Mouse (Mus musculus): ENCODE measurements around the gene Cog8.
A peak's percentile ranks its signal among the peaks of the same experiment; 100 is the strongest.

The Cog8 gene

GRCm38 (mm10) chr8:107056076-107056972, at the start of gene Cog8, which contains the start of gene Nip7:
TSS of gene Cog8 (minus strand) at chr8:107056689.
TSS of gene Nip7 (plus strand) at chr8:107056877.
- peak; percentile 95 for DNase-seq (ENCODE audit: low read depth, low spot score)

DNA sequence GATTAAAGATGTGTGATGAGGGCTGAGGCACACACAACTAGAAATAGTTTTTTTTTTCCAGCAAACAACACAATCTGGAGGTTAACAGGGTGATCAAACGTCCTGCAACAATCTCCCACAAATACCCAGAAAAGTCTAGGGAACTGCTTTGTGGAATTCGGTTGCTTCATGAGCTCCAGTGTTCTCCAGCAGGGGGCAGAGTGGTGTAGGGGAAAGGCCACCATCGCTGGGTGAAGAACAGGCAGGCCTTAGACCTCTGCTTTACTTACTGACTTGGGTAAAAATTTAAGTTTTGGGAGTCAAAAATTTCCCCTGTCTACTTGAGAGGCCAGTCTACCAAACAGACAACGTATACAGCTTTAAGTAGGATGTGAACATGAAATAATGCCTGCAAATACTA, 48.1 kb upstream of the Cog8 start:
- DNase-seq (ENCODE audit: low read depth, low spot score) = peak; percentile 68

DNA sequence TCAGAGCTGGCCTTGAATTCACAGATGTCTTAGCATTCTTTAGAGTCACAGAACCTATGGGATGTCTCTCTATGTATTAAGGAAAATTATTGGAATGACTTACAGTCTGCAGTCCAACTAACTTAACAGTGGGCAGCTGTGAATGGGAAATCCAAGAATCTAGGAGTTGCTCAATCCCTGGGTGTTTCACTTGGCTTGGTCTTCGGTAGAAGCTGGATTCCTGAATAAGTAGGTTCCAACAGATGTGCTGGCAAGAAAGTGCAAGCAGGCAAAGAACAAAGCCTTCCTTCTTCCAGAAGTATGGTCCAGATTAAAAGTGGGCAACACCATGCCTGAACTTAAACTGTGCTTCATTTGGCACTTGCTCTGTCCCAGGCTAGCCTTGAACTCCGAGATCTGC, 44.1 kb upstream of the Cog8 start:
- DNase-seq (ENCODE audit: low read depth, low spot score) = no peak

DNA sequence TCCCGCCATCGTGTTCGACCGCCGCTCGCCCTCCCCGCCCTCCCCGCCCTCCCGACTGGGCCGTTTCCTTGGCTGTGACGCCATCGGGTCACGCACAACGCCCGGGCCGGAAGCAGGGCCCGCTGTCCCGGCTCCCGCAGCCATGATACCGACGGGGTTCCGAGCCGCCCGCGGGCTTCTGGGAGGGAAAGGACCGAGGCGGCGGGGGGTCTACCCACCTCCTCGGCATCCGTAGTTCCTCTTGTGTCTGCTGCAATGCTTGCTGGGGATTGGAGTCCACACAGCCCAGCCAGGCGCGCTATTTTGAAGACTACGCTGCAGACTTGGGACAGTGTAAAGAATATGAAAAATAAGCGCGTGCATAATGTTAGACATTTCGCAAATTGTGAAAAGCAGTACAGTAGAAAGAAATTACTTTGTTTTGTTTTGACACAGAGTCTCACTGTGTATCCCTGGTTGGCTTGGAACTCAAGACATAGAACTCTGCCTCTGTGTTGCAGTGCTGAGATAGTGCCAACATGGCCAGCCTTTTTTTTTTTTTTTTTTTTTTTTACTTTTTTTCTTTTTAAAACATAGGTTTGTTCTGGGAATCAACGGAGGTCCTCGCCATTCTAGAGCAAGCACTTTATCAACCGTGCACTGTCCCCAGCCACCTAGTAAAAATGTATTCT, 40.0 kb upstream of the Cog8 start, which contains the start of gene Terf2:
Terf2 (minus strand) TSS at position 182 of the 671 bp plus-strand sequence.
- DNase-seq (ENCODE audit: low read depth, low spot score) = peak; percentile 86

- no peak for DNase-seq (ENCODE audit: low read depth, low spot score)
Observed at GRCm38 (mm10) chr8:107095717-107096365, 39.4 kb upstream of the Cog8 start.

DNA sequence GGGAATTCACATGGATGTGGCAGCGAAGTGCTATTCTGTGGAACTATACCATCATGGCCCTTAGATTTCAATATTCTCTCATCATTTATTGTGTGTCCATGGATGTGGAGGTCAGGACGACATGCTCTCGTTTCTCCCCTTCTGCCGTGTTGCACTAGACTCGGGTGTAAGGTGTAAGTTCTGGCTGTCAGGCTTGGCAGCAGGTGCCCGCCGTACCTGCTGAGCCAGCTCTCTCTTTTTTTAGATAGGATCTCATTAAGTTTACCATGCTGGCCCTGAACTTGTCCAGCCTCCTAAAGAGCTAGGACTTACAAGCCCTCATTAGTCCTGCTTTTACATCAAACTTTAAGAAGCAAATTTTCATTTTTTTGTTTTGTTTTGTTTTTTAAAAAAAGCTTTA, 34.0 kb upstream of the Cog8 start:
- no peak for DNase-seq (ENCODE audit: low read depth, low spot score)

GRCm38 (mm10) chr8:107088526-107089063, 32.1 kb upstream of the Cog8 start:
- no peak for DNase-seq (ENCODE audit: low read depth, low spot score)

DNA sequence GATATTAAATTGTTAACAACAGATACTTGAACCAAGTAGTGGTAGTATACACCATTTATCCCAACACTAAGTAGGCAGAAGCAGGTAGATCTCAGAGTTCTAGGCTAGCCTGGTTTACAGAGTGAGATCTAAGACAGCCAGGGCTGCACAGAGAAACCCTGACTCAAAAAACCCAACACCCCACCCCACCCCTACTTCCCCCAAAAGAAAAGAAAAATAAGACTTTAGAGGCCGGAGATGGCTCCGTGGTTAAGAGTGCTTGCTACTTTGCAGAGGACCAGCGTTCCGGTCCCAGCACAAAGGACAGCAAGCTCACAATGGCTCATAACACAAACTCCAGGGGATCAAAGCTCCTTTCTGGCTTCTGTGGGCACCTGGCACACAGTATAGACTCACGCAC, 29.5 kb upstream of the Cog8 start:
- no peak for DNase-seq (ENCODE audit: low read depth, low spot score)

DNA sequence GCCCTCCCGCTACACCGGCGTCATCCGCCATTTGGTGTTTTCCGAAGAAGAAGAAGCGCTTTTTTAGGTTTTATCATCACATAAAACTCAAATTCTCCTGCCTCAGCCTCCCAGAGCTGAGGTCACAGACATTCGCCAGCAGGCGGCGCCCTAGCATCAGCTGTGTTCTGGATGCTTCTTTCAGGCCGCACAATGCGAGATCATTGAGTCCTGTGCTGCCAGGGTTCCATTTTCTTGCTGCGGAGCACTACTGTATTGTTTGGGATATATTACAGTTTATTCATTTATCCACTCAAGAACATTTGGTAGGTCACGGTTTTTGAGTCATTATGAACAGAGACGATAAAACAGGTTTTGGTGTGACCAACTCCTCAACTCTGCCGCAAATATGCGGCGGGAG, 28.9 kb upstream of the Cog8 start:
- no peak for DNase-seq (ENCODE audit: low read depth, low spot score)

DNA sequence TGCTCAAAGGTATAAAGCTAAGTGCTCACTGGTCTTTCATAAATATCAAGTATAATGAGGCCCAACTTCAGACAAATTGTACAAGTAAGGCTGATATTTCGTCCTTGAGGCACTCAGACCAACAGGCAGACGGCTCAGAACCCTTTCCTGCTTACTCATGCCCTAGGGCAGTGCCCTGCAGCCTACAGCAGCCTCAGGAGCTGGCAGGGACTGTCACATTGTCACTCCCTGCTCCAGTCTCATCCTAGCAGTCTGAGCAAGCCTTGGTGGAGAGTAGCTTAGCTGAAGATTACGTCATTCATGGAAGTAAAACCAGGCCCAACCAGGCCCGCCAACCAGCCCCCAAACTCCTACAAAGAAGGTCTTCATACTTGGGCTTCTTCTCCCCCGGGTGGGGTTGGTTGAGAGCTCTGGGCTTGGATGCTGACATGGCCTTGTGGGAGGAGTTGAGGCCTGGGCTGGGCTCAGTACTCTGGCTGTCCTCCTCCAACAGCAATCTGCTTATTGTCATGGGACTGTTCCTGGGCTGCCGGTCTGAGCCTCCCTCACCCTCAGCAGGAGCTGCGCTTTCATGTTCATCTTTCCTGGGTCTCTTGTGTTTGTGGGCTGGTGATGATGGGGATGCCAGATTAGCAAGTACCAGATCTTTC, 19.9 kb upstream of the Cog8 start:
- DNase-seq (ENCODE audit: low read depth, low spot score) = no peak

GRCm38 (mm10) chr8:107074128-107074527, 17.6 kb upstream of the Cog8 start:
- no peak for DNase-seq (ENCODE audit: low read depth, low spot score)

DNA sequence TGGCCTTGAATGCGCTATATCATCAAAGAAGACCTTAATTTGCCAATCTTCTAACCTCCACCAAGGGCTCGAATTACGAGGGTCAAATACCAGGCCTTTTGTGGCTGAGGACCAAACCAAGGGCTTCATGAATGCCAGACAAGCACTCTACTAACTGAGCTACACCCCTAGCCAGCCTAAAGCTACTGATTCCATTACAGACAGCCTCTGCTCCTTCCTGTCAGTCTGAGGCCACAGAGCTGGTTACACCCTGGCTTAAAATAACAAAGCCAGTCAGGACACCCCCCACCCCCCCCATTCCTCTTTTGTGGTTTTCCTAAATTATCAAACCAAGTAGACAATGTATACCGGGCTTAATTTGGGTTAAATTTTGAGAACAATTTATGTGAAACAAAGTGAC, 17.2 kb upstream of the Cog8 start:
- no peak for DNase-seq (ENCODE audit: low read depth, low spot score)

- no peak for DNase-seq (ENCODE audit: low read depth, low spot score)
Observed at GRCm38 (mm10) chr8:107065511-107066496, 9.3 kb upstream of the Cog8 start, which contains the start of gene Tmed6. TSS of gene Tmed6 (minus strand) at chr8:107065644.

- no peak for DNase-seq (ENCODE audit: low read depth, low spot score)
Observed at GRCm38 (mm10) chr8:107062613-107063012, 6.1 kb upstream of the Cog8 start.

DNA sequence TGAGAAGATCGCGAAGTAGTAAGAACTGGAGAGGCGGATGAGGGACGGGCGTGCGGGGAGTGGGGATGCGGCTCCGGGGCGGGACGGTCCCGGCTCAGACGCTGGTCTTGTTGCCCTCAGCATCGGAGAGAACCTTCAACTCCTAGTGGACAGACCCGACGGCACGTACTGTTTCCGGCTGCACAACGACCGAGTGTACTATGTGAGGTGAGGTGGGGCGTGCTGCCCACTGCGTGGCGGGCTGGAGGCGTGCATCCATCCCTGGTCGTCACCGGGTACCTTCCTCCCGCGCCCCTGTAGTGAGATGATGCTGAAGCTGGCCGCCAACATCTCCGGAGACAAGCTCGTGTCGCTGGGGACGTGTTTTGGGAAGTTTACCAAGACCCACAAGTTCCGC, 482 bp upstream of the Cog8 start:
- no peak for DNase-seq (ENCODE audit: low read depth, low spot score)

GRCm38 (mm10) chr8:107052046-107052445, 4.4 kb downstream of the Cog8 start:
- no peak for DNase-seq (ENCODE audit: low read depth, low spot score)

DNA sequence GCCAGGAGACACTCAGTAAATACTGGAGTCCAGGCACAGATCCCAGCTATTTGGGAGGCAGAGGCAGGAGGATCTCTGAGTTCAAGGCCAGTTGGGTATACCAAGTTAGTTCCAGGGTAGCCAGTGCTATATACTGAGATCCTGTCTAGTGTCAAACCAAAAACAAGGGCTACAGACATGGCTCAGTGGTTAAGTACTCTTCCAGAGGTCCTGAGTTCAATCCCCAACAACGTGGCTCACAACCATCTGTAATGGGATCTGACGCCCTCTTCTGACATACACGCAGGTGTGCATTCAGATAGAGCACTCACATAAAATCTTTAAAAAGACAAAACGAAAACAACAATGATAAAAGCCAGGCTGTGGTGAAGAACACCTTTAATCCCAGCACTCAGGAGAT, 7.0 kb downstream of the Cog8 start:
- no peak for DNase-seq (ENCODE audit: low read depth, low spot score)

DNA sequence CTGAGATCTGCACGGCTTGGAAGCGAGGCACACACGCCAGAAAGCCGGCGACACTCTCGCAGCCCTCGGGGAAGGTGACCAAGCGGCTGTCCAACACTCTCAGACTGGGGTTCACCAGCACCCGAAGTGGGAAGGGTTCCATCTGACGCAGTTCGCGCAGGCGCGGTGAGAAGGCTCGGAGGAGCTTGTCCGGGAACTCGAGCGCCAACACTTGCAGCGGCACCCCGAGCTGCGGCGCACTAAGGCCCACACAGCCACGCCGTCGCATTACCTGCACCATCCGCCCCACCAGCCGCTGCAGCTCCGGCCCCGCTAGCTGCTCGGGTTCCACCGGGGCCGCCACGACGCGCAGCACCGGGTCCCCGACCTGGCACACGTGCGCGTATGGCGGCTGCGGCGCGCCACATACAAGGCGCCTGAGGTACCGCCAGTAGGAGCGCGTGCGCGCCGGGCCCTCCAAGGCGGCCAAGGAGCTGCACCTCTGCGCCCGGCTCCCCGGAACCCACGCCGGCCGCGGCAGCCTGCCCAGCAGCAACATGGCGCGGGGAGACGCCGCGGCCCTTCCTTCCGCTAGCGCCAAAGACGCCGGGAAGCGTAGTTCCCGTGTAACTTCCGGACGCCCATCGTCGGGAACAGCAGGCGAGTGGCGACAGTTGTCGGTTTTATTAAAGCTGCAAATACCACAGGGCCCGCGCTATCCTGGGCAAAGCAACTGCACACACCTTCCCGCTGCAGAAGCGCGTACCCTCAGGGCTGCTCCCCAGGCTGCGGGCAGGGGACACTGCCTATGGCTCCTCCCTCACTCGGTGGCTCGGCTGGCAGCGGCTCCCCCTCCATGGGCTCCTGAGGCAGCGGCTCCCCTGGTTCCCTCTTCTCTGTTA, 8.2 kb downstream of the Cog8 start, which contains the start of gene Pdf:
Pdf (minus strand) TSS at position 554 of the 881 bp plus-strand sequence.
- DNase-seq (ENCODE audit: low read depth, low spot score) = peak; percentile 56

DNA sequence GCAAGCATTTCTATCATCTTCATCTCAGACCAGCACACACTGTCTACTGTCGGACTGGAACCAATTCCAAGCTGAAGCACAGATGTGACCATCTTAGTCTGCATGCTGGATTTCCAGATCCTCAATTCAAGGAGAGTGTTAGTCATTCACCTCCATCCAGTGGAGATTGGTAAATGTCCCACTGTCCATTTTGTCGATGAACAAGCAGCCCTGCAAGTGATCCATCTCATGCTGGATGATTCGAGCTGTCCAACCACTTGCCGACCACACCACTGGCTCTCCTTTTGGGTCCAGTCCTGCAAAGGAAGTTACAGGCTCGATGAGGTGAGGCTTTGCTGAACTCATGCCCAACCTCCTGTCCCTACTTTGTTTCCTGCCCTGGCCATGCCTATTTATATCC, 9.5 kb downstream of the Cog8 start:
- DNase-seq (ENCODE audit: low read depth, low spot score) = no peak

All from embryo, embryonic 11.5 days (tissue).